Mouse (Mus musculus) erythroblast, adult 5-6 weeks (primary cell): ENCODE data around the gene Auts2. TPM values are rescaled to one million over a fixed set of nuclear protein-coding genes. Genes with fewer than 3 reads are reported as not detected.

ENCODE experiments used
- ATAC-seq: replicated peaks from 2 replicates; pipeline ENCODE4 v1.8.0; 2016; ENCODE audit warnings: moderate number of reproducible peaks, mild to moderate bottlenecking, moderate TSS enrichment, inconsistent platforms; ENCODE audit not compliant: poor library complexity, low FRiP score, severe bottlenecking
- total RNA-seq, 2 experiments: library from RNA; stranded (forward) in 1 of 2; stranded (reverse) in 1 of 2; fragments of 150-400 nt in 1 of 2; fragments of 200-764, 138-1000 nt in 1 of 2; gene quantifications; 2 replicates each; pipeline versions ENCODE4 v1.2.3 to v1.2.4; 2015 to 2017; ENCODE audit warnings: low replicate concordance in 2 of 2

The Auts2 gene
- total RNA-seq, 2 experiments from 2014 or later = 0.34 to 1.2 TPM

DNA sequence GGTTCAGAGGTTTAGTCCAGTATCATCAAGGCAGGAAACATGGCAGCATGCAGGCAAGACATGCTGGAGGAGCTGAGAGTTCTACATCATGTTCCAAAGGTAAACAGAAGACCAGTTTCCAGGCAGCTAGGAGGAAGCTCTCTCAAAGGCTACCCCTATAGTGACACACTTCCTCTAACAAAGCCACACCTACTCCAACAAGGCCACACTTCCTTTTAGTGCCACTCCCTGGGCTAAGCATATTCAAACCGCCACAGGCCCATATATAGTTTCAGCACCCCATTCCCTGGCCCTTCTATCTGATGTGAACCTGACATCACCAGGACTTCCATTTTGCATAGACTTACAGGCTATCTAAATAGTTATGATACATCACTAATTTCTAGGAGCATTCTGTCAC, 863.6 kb downstream of the Auts2 start:
- ATAC-seq = no peak

DNA sequence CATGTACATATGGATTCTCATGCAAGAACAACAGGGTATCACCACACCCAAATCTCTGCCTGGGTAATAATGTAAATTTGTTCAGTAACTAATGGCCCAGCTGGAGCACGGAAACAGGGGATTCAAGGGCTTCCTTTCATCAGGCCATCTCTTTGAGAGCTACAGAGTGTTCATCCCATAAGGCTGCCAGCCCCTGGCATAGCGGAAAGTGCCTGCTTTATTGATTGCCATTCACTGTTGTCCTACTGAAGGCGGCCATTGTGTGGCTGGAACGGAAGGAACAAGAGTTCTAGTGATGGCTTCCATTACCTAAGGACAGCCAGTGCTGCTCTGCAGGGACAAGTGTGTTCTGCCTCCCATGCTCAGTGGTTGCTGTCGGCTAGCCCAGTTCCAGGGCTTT, 865.6 kb downstream of the Auts2 start:
- ATAC-seq = no peak

DNA sequence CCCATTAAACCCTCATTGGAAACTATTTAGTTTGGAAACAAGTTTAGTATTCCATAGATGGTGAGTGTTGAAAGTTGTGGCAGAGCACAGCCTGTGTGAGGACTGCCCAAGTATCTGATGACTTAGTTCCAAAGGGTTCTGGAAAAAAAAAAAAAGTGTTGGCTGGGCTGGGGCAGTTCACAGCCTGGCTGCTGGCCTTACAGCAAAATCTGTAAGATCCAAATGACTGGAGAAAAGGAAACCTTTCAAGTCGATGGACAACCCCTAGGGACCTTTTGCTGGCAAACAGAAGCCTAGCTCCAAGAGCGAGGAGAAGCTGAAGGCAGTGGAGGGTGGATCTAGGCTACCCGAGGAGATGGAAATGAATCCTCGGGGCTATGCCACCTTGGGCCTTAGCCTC, 869.4 kb downstream of the Auts2 start:
- ATAC-seq = no peak

DNA sequence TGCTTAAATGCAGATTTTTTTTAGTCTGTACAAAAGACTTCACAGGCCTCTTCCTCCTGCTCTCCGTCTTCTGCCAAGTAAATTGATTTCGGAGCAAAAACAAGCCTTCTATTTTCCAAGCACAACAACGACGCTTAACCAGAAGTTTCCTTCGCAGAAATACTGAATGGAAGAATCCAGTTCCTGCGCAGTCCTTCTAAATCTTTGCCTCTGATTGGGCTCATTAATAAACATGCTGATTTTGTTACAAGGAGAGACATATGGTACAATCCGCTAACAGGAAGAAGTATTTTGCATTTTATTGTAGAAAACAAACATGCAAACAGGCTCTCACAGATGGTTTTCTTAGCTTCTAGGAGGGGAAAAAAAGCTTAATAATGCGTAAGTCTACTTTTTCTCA, 878.1 kb downstream of the Auts2 start:
- no peak for ATAC-seq

DNA sequence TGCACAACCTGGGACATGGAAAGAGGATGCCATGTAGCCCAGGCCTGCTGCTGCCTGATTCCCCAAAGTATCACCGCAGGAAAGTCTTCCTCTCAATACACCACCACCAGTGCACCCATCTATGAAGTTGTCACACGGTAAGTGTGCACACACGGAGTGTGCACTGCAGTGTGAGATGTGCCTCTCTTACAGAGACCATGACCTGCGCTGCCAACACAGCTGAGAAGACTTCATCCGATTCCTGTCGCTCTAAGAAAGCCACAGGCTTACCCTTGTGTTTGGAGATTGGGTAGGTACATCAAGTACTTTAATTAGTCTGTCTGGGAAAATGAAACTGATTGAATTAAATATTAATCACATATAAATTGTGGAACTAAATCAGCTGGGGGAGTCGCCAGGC, 878.5 kb downstream of the Auts2 start:
- ATAC-seq = no peak

DNA sequence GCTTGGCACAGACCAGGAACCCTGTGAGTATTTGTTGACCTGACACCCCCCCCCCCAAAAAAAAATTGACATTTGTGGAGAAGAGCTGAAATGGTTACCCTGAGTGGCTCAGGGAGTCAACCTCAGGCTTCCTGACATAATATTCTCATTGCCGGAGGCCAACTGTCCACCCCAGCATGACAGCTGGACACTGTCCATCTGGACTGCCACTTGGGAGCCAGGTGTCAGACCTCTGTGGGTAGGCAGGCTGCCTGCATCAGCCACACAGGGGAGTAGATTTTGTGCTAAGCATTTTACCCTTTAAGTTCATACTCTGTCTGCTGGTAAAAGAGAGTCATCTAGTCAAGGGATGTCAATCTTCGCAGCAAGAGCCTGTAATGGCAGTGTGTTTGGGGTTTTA, 880.5 kb downstream of the Auts2 start:
- ATAC-seq = no peak

DNA sequence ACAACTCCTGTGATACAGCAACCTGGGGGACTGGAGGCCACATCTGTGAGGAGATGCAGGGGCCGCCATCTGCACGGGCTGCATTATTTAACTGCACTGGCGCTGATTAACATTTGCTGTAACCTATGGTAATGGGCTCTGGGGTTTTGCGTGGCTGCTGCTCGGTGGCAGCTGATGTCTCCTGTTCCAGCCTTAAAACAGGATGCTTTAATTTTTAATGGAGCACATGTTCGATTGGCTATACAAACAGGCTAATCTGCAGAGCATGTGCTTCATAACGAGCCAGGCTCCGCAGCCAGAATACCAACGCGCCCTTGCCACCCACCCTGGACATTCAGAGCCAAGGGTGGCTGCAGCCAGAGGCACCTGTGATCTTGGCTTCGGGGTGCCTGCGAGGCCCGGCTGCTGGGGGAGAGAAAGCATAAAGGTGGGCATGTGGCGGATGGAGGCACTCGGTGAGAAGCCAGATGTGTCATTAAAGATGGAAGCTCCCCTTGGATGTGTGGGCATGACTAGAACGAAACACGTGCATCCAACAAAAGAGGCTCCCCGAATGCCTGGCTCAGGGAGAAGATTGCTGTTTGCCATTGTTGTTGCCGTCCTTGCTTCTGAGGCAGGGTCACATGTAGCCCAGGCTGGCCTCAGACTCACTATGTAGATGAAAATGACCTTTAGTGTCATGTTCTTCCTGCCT, 884.2 kb downstream of the Auts2 start:
- no peak for ATAC-seq

DNA sequence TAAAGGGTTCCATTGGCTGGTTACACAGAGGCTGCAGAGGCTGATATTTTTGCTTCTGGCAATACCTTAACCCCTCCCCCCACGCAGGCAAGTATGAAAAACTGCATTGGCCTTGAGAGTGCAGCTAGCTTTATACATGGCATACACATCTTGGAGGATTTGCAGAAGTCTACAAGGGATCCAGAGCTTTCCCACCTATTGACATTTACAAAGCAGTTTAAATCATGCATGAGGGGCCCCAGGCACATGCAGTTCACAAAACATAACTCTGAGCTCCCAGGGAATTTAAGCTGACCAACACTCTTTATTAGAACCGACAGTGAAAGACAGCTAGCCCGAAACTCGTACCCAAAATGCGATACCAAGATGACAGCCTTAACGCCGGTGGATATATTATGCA, 888.9 kb downstream of the Auts2 start:
- no peak for ATAC-seq

DNA sequence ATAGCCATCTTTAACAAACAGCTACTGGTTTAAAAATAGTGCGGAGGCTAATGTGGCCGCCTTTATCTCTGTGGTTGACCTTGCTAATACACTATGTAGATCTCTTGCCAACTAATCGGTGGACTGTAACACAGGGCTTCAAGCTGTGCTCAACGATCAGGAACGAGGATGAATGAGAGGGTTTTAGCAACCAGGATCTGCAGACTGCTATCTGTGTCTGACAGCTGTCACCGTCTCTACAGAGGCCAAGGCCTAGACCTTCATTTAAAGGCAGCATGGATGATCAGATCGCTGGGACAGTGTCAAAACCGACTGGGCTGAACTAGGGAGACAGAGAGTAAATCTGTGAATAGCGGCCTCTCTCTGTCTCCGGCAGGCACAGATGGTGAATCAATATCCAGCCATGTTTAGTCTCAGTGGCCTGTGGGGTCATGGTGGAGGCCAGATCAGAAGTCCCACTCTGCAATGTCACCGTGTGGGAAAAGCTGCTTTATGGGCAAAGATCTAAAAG, 892.7 kb downstream of the Auts2 start:
- no peak for ATAC-seq

DNA sequence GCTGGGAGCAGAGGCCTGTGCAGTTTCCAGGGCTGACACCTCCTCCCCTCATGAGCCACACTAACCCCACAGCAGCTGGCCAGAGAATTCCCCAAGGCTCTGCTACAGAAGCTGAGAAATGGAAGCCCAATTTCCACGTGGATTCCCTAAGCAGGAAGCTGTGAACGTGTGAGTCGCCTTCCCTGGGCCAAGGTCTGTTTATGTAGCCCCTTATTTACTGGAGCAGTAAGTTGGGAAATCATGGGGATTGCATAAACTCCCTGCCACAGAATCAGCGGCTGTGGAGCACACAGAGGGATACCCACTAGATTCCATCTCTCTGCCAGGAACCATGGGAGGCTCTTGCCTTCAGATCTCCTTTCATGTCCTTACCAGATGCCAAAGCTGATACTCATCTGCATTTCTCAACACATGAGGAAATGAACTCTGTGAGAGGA, 895.4 kb downstream of the Auts2 start:
- ATAC-seq = no peak

DNA sequence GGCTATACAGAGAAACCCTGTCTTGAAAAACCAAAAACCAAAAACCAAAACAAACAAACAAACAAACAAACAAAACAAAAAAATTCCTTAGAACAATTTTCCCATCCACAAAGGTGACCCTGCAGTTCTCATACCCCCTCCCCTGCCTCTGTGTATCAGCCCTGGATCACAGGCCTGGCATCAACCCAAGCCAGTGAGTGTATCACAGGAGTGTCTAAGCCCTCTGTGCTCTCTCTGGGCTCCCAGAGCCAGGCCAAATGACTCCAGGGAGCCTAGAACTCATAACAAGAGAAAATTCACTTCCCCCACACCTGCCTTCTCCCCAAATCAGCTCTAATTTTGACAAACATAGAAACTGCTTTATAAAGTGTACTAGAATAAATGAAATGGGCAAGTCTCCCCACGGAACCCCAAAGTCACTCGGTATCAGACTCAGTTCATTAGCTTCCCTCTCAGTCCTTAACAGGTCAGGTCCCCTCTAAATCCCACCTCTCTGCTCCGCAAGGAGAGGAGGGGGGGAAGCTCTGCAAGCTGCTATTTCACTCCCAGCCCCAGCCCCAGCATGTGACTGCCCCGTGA, 896.0 kb downstream of the Auts2 start:
- ATAC-seq = no peak

DNA sequence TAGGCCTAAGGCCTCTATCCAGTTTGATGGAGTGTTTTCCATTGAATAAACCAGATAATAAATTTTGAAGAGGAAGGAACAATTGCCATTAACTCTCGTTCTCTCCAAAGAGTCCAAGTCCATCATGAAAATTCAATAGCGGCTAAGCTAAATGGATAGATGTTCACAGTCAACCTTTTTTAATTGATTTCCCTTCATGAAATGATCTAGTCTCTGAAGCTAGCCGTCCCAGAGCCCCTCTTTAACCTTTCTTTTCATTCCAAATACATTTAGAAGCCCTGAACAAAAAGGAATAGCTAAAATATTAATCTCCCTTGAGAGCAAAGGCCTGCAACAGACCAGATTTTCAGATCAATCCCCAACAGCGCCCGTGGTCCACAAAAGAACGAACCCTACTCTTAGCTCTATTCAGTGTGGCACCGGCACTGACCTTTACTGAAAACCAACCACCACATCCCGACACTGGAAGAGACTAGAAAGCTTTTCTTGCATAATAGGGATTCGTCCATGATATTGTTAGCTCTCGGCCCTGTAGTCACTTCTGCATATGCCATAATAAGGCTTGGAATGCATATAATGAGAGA, 896.9 kb downstream of the Auts2 start:
- ATAC-seq = no peak

DNA sequence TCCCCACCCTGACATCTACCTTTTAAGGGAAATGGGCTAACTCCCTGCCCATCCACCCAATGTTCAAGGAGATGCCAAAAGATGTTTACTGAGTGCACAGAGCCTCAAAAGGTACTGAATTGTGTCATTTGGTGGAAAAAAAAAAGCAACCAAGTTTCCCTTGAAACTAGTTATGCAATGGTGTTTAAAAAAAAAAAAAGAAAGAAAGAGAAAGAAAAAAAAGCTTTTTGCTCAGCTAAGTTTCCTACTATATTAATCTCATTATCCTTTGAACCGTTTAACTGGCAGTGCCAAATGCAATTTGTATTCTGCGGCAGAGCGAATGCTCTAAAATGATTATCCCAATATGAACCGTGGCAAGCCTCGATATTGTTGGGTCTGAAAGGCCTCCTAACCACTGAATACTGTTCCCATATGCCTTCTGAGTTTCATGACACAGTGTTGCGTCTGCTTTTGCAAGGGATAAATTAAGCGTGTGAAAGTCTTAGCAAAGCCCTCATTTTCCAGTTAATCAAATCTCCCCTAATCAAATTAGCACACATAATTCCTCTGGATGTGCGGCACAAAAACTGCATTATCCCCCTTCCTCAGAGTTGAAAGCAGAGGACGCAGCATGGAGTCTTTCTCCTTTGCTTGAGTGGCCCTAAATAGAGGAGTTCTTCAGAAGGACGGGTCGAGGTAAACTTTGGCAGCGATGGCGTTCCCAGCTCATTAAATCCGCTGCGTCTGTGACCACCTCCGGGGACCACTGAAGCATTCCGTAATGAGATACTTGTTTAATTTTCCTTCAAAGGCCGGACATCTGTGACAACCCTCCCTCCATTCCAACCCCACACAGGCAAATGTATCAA, 897.6 kb downstream of the Auts2 start:
- ATAC-seq = no peak

DNA sequence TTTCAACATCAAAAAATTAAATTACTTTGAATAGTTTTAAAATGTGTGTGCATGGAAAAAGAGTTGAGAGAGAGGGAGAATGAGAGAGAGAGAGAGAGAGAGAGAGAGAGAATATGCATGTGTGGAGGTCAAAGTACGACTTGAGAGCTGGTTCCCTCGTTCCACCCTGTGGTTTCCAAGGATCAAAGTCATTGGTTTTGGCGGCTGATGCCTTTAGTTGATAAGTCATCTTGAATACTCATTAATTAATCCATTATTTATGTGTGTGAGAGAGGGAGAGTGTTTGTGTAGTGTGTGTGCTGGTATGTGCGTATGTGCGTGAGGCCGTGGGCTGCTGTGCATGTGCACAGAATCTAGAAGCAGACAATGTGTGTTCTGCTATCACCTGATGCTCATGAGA, 898.8 kb downstream of the Auts2 start:
- ATAC-seq = no peak

DNA sequence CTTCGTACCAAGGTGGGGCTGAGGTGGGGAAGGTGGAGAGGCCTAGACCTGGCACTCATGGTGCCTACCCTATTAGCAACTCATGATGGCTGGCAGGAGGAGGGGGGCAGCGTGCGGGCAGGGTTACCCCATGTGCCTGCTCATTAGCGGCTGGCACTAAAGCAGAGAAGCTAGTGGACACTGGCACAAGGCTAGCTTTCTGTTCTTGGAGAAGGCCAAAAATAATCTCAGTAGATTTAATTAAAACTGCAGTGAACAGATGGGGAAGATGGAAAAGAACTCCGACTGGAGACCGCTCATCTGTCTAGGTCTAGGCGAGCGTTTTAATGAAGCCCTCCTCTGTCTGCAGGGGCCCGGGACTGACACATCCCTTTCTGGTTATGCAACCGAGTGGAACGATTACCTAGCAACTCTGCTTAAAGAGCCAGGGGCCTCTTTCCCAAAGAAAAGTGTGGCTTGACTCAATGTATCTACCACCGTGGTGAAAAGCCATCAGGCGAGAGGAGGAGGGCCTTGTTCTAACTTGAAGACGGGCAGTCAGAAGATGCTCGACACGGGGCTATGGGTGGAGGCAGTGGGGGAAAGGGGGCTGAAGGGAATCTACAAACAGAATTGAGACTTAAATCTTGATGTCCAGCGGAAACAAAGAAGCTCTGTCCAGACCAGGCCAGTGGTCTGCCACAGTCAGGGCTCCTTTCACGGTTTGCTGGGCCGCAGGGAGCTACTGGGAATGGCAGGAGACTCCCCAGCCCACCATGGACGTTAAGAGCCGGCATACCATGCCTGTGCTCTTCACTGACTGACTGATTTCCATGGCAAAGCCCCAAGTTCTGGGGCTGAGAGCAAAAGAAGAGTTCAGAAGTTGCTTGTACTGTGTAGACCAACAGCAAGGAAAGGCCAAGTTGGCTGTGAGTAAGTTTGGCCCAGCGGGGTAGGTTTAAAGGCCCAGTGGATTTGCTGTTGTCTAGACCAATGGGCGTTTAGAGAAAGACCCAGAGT, 899.7 kb downstream of the Auts2 start:
- ATAC-seq = no peak

DNA sequence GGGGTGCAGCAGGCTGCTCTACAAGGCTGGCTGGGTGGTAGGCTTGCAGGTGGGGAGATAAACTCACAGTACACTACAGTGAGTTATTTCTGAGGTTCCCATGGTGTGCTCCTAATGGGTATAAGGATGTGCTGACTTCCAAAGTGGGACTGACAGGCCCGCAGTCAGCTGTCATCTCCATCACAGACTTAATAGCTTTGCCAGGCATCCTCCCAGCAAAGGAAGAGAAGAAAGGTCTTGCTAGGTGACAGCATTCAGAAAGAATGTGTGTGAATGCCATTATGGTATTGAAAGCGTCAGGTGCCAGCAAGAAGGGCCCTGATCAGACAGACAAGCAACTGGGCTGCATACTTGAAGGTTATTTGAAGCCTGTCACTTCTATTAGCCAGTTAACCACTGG, 900.4 kb downstream of the Auts2 start:
- no peak for ATAC-seq

DNA sequence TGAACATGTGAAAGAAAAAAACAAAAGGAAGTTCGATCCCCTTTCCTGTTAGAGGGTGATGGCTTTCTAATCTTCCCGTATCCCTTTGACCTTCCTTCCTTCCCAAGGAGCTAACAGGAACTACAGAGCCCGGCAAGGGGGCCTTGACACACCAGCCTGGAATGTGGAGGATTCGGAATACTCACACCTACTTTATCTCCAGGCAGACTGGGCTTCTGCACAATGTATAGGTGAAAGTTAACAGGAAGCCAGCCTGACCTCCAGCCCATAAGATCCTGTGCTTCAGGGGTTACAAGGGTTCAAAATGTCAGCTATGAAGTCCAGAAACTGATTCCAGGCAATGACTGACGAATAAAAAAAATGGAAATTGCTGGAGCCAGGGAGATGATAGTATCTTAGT, 906.7 kb downstream of the Auts2 start:
- no peak for ATAC-seq

DNA sequence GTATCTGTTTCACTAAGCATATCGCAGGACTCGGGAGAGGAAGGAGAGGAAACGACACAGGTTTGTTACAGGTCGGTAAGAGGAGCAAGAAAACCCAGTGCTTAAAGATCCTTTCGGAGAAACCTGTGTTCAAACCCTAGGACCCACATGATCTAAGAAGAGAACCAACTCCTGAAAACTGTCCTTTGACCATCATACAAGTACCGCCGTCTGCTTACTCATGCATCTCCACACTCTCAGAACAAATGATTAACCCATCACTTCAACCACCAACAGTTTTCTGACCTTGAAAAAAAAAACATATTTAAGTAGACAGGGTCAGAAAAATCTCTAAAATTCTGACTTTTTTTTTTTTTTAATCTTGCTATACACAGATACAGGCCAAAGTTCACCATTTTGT, 908.4 kb downstream of the Auts2 start:
- no peak for ATAC-seq

DNA sequence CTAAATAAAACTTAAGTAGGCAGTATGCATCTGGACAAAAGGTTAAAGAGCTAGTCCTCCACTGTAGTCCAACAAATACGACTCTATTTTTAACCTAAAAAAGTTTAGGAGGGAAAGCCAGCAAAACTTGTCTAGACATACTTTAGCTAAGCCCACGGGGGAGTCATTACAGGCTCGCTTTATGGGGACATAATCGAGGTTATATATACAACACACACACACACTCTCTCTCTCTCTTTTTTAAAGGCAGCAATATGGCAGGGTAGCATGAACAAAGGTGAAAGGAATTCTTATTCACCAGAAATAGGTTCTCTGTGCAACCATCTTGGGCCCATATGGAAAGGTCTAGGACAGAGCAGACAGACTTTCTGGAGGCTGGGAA, 911.2 kb downstream of the Auts2 start:
- no peak for ATAC-seq
